Mouse (Mus musculus) gastrocnemius, postnatal 10 days (tissue): Measurements from ENCODE around the gene Gm10439. TPM values are rescaled to one million over a fixed set of nuclear protein-coding genes. Genes with fewer than 3 reads are reported as not detected.
"Not testable (repeated sequence)": the region's sequence is repeated elsewhere in the genome, so short reads cannot be mapped to it uniquely, and the experiment has no call there.

Experiments
- DNase-seq: peaks from one replicate; pipeline ENCODE4 v3.0.0; 2021; ENCODE audit warnings: mixed read lengths
- long read RNA-seq, 2 experiments: library from polyadenylated mRNA; stranded (forward); transcript quantifications; one replicate each; pipeline ENCODE4 v2.0.0; 2021
- total RNA-seq, 2 experiments: library from RNA; stranded (reverse); gene quantifications; 2 replicates each; pipeline ENCODE4 v1.2.3; 2021

The Gm10439 gene
- total RNA-seq = not detected
- long read RNA-seq, experiment 1 = 0 reads
- long read RNA-seq, experiment 2 = 0 reads

DNA sequence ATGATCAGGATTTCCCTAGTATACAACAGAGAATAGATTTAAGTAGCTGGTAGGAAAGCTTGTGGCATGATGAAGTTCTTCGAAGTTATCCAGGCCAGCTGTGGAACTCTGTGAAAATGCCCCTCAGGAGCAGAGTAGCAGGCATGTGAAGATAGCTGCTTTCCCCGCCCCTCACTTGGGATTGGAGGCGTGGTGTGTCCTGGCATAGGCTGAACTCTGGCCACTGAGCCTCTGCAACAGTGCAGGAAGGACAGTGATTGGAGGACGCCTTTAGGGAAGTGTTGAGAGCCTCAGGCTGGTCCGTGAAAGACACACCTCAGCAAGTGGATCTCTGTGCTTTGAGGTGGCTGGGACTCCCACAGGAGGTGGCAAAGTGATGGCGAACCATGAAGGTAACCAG, at the start of gene Gm10439:
Gm10439 (plus strand) TSS at position 301 of the 400 bp plus-strand sequence.
- not testable (repeated sequence) for DNase-seq

Other genes with a start within 250 kb of the Gm10439 start
- gene Gm15085, start 147.0 kb upstream of the Gm10439 start, total RNA-seq = not detected
- not detected for gene Gm15097, start 189.9 kb downstream of the Gm10439 start, total RNA-seq